Mouse (Mus musculus): ENCODE measurements around the gene Tada2a.

Tada2a gene

GRCm38 (mm10) chr11:84067720-84068190 is 61.6 kb downstream of the Tada2a start:
- ATAC-seq (ENCODE audit: insufficient number of reproducible peaks, low FRiP score, low TSS enrichment), result peak; percentile 12; the same call in 1 of the 2 replicates

DNA sequence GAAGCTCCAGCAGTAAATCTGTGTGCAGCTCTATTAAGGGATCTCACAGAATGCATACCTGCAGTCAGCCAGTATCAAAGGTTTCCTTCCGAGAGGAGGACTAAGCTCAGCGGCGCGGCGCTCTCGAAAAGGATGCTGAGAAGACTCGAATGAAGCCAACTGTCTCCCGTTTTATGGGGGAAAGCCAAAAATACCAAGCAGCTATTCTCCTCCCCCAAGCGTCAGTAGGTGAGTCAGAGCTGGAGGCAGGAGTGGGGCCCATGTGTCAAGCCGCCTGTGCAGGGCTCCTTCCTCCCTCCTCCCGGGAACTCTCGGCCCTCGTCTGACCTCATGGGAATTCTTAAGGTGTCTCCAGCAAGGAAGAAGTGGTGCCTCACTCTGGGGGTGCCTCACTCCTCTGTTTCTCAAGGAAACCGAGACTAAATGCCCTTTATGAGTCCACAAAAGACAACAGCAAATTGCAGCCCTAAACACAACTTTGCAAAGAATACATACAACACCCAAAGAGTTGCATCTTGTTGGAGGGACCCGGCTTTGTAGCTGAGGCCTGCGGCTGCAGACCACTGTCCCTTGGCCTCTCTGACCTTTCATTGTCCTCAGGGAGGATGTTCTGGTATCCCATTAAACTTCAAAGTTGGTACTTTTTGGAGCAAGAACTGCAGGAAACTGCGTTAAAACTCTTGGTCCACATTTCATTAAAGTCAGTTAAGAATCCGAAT is 62.3 kb downstream of the Tada2a start:
- ATAC-seq (ENCODE audit: insufficient number of reproducible peaks, low FRiP score, low TSS enrichment), result peak; percentile 77

- no peak for ATAC-seq (ENCODE audit: insufficient number of reproducible peaks, low FRiP score, low TSS enrichment)
These were observed 63.3 kb downstream of the Tada2a start for GRCm38 (mm10) chr11:84066071-84066481.

GRCm38 (mm10) chr11:84063631-84064209 is 65.7 kb downstream of the Tada2a start:
- no peak for ATAC-seq (ENCODE audit: insufficient number of reproducible peaks, low FRiP score, low TSS enrichment)

- no peak for ATAC-seq (ENCODE audit: insufficient number of reproducible peaks, low FRiP score, low TSS enrichment)
These were observed 66.6 kb downstream of the Tada2a start for GRCm38 (mm10) chr11:84062805-84063204.

GRCm38 (mm10) chr11:84061881-84062280 is 67.5 kb downstream of the Tada2a start:
- no peak for ATAC-seq (ENCODE audit: insufficient number of reproducible peaks, low FRiP score, low TSS enrichment)

DNA sequence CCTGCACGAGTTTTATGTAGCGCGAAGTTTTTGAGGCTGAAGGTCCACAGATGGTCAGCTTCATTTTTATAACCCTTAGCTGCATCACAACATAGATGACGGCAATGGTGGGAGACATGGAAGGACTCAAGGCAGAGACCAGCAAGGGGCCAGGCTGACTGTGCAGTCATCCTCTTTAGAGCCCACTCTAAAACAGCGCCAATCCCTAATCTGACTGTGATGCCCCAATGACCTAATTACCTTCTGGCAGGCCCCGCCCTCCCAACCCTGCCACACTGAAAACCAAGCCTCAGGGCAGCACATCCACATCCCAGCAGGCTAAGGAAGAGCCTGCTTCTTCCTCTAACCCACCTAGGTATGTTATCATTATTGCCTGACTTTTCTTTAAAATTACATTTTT is 68.8 kb downstream of the Tada2a start:
- ATAC-seq (ENCODE audit: insufficient number of reproducible peaks, low FRiP score, low TSS enrichment), result no peak

- no peak for ATAC-seq (ENCODE audit: insufficient number of reproducible peaks, low FRiP score, low TSS enrichment)
These were observed 69.6 kb downstream of the Tada2a start for GRCm38 (mm10) chr11:84059784-84060183.

DNA sequence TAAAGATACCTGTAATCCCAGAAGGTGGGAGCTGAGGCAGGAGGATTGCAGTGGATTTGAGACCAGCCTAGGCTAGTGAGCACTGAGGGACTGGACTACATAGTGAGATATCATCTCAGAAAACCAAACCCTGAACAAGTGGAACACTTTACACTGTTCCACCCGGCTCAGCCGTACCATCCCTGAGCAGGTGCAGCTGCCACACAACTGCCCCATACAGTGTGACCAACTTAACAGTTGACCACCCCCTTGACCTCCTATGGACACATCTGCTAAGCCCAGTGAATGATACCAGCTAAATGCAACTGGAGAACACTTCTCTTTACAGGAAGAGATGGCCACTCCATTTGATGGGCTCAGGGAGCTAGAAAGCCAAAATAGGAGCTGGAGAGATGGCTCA is 72.0 kb downstream of the Tada2a start:
- no peak for ATAC-seq (ENCODE audit: insufficient number of reproducible peaks, low FRiP score, low TSS enrichment)

- ATAC-seq (ENCODE audit: insufficient number of reproducible peaks, low FRiP score, low TSS enrichment), result peak; percentile 92
These were observed 75.8 kb downstream of the Tada2a start for GRCm38 (mm10) chr11:84053524-84054163.

DNA sequence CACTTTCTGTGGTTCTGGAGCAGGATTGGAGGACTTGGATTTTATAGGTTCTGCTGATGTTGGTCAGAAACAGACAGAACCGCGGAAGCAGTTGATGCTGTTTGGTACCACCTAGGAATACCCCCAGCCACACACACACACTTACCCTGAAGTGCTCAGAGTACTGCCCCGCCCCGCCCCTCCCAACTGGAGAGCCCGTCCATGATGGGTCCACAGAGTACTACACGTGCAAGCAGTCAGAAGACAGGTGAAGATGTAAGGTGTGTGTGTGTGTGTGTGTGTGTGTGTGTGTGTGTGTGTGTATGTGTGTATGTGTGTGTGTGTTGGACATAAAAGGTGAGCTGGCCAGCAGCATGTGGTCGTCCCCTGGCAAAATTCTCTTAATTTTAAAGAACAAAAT is 76.3 kb downstream of the Tada2a start:
- ATAC-seq (ENCODE audit: insufficient number of reproducible peaks, low FRiP score, low TSS enrichment), result no peak

GRCm38 (mm10) chr11:84048411-84048810 is 81.0 kb downstream of the Tada2a start:
- no peak for ATAC-seq (ENCODE audit: insufficient number of reproducible peaks, low FRiP score, low TSS enrichment)

GRCm38 (mm10) chr11:84047270-84047669 is 82.1 kb downstream of the Tada2a start:
- ATAC-seq (ENCODE audit: insufficient number of reproducible peaks, low FRiP score, low TSS enrichment), result no peak

DNA sequence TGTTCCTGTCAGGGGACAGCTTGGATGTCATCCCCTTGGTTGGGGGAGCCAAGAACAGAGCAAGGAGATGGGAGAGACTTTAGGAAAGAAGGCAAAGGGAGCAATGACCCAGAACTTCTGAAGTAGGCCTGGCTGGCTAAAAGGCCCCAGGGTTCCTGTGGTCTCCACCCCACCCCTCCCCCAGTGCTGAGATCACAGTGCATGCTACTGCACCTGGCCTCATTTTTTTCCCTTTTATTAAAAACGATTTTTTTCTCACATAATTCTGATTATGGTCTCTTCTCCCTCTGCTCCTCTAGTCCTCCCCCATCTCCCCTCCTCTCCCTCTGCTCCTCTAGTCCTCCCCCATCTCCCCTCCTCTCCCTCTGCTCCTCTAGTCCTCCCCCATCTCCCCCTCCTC is 84.4 kb downstream of the Tada2a start:
- no peak for ATAC-seq (ENCODE audit: insufficient number of reproducible peaks, low FRiP score, low TSS enrichment)

DNA sequence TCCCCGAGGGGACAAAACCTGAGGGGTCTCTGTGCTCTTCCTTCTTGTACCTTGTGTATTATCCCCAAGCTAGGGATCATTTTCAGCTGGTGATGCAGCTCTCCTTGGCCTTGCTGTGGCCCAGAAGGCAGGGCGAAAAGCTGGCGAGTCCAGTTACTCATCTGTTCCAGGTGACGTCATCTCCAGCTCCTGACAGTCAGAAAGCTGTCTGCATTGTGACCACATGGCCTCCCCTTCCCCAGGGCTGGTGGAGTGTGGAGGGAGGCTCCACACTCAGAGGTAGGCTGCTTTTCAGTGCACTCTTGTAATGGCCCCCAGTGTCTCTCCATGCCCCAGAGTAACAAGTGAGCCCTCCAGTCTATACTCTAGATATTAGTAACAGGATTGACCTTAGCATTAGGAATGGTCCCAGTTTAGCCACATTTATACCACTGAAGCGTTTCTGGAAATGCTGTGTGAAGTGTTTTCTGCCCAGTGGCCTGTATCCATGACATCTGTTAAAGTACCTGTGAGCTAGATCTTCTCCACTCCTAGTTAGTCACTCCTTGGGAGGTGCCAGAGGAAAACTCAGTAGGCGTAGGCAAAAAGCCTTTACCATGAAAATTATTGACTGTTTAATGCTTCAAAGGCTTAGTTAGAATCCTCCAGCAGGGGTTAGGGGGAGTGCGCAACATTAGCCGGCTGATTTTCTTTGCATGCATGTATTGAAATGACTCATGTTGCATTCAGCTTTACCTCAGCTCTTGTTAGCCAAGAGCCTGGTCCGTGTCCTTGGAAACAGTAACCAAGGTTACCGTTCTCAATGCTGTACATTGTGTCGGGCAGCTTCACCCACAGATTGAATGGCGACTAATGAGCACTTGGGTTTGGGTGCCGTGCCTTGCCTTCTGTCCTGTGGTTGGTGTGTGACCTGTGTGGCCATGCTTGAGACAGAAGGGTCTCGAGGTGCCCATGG is 86.3 kb downstream of the Tada2a start:
- no peak for ATAC-seq (ENCODE audit: insufficient number of reproducible peaks, low FRiP score, low TSS enrichment)

- no peak for ATAC-seq (ENCODE audit: insufficient number of reproducible peaks, low FRiP score, low TSS enrichment)
These were observed 88.8 kb downstream of the Tada2a start for GRCm38 (mm10) chr11:84040621-84041020.

DNA sequence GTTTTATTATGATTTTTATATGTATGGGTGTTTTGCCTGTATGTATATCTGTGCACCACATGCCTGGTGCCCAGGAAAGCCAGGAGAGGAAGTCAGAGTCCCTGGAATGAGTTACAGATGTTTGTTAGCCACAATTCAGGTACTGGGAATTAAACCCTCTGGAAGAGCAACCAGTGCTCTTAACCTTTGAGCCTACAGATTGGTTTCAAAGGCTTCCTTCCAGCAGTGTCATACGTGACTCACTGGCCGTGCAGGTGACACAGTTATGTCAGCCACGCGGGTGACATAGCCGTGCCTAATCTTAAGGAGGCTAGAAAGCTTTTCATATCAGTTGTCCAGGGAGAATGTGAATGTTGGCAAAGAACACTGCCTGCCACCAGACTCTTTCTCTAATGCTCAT is 95.7 kb downstream of the Tada2a start:
- no peak for ATAC-seq (ENCODE audit: insufficient number of reproducible peaks, low FRiP score, low TSS enrichment)

- no peak for ATAC-seq (ENCODE audit: insufficient number of reproducible peaks, low FRiP score, low TSS enrichment)
These were observed 96.8 kb downstream of the Tada2a start for GRCm38 (mm10) chr11:84032559-84032958.

DNA sequence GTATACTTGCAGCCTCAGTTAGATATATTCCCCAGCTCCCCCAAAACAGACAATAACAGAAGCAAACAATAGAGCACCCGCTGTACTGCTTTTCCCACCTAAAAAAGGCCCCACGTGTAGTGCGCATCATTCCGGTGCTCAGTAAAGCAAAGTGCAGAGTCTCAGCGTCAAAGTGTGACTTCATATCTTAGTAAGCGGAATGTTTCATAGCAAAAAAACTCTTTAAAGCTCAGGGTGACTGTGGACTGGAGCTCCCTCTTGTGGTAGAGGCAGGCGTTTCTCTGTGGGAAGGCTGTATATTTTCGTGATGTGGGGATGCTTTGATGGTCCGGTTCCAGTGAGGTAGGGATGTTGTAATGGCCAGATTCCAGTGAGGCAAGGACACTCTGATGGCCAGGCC is 97.4 kb downstream of the Tada2a start:
- no peak for ATAC-seq (ENCODE audit: insufficient number of reproducible peaks, low FRiP score, low TSS enrichment)
